Mouse (Mus musculus) ES-Bruce4 (cell line): ENCODE measurements at regions not wholly inside any gene's neighbourhood (a gene's known extent, or its start where the extent isn't known, plus 50 kb on each side); places are given as distances from the start of the nearest gene placed in this dataset.

Experiments
- CTCF ChIP-seq: IDR thresholded peaks from one replicate; pipeline ENCODE4 v1.8.1; 2011; ENCODE audit warnings: low read depth, low read length
- EP300 ChIP-seq: IDR thresholded peaks from 2 replicates; pipeline ENCODE4 v1.6.1; 2011; ENCODE audit warnings: low read depth, low read length; ENCODE audit not compliant: insufficient read depth
- POLR2A ChIP-seq: IDR thresholded peaks from one replicate; pipeline ENCODE4 v1.8.1; 2011; ENCODE audit warnings: low read length; ENCODE audit not compliant: insufficient read depth

DNA sequence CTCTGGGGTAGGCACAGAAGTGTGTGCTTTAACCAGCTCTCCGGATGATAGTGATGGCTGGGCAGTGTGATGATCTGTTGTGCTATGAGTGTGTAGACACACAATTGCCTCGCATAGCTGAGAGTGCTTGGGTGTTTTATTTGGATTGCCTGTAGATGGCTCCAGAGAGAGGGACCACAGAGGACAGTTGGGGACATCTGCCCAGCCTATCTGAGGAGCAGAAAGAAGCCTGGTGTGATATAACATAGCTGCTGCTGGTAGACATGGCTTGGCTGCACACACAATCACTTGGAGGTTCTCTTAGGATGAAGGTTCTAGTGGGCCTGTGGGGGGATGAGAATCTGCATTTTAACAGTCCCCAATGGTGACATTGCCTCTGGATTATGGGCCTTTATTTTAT is 60.6 kb upstream of the Mphosph6 start:
- no peak for TF ChIP-seq EP300
- no peak for TF ChIP-seq POLR2A
- TF ChIP-seq CTCF = no peak
